Mouse (Mus musculus): ENCODE measurements at regions not wholly inside any gene's neighbourhood (a gene's known extent, or its start where the extent isn't known, plus 50 kb on each side); places are given as distances from the start of the nearest gene placed in this dataset.

- DNase-seq (ENCODE audit: low spot score): no peak
Measured at GRCm38 (mm10) chr7:136049587-136049930, 333.4 kb upstream of the Mki67 start.

GRCm38 (mm10) chr7:136050116-136050515 lies 334.0 kb upstream of the Mki67 start:
- DNase-seq (ENCODE audit: low spot score): no peak

- DNase-seq (ENCODE audit: low spot score): no peak
Measured at GRCm38 (mm10) chr7:136056876-136057484, 340.8 kb upstream of the Mki67 start.

DNA sequence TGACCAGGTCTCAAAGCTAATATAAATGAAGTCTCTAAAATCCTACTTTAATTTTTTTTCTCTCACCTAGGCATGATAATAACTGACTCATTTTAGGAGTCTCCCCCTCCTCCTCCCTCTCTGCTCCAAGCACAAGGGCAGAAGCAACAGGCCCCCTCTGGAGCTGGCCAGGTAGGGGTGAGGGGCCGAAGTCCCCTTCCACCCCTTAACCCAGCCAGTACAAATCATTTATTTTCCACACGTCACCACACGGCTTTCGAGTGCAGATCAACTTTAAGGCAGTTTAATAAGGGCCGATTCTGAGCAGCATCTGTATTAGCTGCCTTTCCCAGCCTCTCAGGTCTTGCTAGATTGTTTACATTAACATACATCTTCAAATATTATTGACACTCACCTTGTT lies 342.2 kb upstream of the Mki67 start:
- no peak for DNase-seq (ENCODE audit: low spot score)

GRCm38 (mm10) chr7:136058751-136059681 lies 342.9 kb upstream of the Mki67 start:
- no peak for DNase-seq (ENCODE audit: low spot score)

- DNase-seq (ENCODE audit: low spot score): no peak
Measured at GRCm38 (mm10) chr7:136059896-136060295, 343.7 kb upstream of the Mki67 start.

DNA sequence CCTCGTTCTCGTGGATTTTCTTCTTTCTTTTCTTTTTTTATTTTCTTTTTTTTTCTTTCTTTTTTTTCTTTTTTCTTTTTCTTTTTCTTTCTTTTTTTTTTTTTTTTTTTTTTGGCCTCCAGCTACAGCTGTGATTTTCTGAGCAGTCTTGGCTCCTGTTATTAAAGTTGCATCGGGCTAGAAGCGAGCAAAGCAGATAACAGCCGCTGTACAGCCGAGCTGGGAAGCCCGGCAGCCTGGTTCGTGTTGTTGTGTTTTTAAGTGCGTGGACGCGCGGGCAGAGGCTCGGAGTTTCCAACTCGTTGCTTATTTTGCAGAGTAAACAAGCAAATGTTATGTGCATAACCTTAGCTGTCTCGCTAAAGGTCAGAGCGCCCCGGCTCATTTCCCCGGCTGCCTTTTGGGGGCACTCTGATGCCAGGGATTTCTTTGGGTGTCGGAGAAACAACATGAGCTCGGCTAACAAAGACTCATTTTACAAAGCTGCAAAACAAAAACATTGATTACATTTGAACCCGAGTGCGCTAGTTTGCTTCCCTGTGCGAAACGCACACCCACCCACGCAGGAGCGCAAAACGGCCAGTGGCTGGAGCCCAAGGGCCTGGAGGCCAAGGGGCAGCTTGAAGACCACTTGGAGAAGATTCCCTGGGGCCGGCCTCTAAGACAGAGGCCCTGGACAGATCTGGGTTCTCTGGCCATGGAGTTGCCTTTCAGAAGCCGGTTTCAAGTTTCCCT lies 344.3 kb upstream of the Mki67 start:
- no peak for DNase-seq (ENCODE audit: low spot score)

- no peak for DNase-seq (ENCODE audit: low spot score)
Measured at GRCm38 (mm10) chr7:136062658-136063057, 346.5 kb upstream of the Mki67 start.

DNA sequence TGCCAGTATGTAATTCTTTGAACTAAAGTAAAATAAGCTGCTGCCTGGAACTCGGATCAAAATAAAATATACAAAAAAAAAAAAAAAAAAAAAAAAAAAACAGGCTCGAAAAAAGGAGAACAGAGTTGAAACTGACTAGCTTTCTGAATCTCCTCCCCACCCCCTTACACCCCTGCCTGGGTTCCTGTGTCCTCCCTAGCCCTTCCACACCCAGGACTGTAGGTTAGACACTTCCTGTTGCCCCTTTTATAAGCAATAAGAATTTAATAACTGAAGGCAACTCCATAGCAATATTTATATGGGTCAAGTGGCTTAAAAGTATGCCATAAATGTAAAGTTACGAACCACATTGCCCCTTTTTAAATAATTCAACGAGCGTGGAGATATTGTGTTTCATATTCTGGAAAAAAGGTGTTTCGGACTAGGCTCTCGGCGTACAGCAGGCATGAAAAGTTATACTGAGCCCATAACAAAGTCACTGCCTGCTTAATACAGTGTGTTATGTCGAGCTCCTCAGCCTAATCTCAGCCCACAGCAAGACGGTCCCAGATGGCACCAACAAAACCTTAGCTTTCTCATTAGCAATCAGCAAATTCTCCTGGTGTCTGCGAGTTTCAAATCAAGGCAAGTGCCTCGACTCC lies 349.0 kb upstream of the Mki67 start:
- no peak for DNase-seq (ENCODE audit: low spot score)

- no peak for DNase-seq (ENCODE audit: low spot score)
Measured at GRCm38 (mm10) chr7:136065679-136066055, 349.5 kb upstream of the Mki67 start.

DNA sequence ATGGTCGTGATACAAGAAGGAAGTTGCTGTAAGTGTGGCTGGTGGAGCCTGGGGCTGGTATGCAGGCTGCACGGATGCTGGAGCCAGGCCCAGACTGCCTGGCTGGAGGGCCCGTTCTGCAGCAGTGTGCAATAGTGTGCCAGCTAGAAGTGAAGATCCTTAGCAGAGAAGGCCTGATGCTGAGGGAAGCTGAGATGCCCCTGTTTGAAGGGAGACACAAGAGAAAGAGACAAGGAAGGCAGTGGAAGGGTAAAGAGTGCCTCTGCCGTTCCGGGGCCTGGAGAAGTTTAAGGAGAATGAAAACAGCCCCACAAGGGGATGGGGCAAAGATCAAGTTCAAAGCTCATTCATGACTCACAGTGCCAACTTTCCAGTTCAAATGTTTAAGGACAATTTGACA lies 354.7 kb upstream of the Mki67 start:
- no peak for DNase-seq (ENCODE audit: low spot score)

GRCm38 (mm10) chr7:136071331-136071730 lies 355.2 kb upstream of the Mki67 start:
- no peak for DNase-seq (ENCODE audit: low spot score)

GRCm38 (mm10) chr7:136073265-136073799 lies 357.2 kb upstream of the Mki67 start:
- DNase-seq (ENCODE audit: low spot score): no peak

DNA sequence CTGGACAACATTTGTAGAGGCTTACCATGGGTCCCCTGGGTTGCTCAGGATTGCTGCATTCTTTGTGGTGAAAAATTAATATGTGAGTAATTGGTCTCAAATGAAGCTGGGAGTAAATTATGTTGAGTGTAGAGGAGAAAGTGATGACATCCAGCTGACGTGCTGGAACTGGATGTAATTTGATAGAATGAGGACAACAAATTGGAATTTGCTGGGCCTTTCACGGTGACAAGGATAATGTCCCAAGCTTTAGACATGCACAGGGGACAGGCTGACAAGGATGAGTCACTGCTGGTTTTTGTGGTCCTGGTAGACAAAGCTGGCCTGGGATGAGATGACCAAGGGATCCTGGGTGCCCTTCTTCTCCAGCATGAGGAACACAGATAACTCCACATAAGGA lies 357.9 kb upstream of the Mki67 start:
- no peak for DNase-seq (ENCODE audit: low spot score)

DNA sequence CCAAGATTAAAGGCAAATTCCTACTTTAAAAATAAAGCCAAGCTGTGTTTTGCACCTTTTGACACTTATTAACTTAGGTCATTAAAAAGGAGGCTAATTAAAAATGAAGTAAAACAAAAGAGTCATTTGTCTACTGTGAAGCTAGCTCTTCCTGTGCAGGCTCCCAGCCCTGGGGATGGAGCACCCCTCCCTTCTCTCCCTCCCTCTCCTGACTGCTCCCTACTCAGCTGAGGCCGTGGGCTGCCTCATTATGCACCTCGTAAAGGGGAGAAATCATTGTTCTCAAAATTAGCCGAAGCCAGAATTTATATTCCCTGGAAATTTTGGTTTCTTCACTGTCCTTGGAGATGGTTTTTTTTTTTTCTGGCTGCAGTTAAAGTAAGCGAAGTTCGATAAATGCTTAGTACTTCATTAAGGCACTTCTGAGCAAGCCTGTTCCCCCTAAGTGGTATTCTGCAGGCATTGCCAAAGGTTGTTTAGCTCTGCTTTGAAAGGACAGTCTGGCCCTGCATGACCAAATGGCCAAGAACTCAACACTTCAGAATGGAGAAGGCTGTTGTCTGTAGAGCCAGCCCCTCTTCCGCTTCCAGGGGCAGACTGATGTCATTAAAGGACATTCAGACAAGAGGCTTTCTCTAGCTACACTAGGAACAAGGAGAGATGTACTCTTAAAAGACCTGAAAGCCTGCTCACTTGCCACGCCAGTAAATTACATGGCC lies 365.5 kb upstream of the Mki67 start:
- no peak for DNase-seq (ENCODE audit: low spot score)

DNA sequence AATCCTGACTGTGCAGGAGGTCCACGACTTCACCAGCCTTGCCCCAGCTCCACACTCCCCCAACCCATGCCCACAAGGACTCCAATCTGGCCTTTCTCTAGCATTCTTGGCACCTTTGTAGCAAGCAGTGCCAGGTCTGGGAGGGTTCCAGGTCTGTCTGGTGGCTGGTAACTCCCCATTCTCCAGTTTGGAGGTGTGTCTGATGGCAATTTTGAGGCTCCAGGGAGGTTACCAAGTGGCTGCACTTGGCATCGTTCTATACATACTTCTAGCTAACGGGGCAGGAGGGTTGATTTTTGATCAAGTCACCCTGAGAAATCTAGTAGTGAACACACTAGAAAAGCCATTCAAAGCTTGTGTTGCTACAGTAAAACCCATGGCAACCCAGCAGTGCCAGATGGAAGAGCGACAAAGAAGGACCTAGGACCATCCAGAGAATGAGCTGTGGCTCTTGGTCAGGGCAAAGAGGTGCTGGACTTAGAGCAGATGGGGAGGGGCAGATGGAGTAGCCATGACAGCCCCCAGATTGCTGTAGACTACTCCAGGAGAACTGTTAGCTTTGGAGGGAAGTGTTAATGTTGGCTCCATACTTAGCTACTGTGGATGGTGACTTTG lies 366.2 kb upstream of the Mki67 start:
- no peak for DNase-seq (ENCODE audit: low spot score)

DNA sequence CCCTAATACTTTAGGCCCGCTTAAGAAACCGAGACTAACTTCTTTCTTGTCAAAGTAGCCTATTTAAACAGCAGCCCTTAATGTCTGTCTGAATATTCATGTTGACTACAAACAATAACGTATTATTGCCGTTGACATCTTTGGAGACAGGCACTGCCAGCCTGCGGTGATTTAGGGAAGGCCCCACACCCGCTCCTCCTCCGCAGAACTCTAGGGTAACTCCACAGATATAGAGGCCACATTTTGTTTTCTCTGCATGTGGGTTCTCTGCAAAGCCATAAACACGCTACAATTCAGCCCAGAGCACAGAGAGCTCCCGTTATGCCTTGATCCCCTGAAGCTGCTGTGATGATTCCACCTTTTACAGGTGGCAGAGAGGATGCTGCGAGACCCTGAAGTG lies 366.8 kb upstream of the Mki67 start:
- DNase-seq (ENCODE audit: low spot score): no peak

DNA sequence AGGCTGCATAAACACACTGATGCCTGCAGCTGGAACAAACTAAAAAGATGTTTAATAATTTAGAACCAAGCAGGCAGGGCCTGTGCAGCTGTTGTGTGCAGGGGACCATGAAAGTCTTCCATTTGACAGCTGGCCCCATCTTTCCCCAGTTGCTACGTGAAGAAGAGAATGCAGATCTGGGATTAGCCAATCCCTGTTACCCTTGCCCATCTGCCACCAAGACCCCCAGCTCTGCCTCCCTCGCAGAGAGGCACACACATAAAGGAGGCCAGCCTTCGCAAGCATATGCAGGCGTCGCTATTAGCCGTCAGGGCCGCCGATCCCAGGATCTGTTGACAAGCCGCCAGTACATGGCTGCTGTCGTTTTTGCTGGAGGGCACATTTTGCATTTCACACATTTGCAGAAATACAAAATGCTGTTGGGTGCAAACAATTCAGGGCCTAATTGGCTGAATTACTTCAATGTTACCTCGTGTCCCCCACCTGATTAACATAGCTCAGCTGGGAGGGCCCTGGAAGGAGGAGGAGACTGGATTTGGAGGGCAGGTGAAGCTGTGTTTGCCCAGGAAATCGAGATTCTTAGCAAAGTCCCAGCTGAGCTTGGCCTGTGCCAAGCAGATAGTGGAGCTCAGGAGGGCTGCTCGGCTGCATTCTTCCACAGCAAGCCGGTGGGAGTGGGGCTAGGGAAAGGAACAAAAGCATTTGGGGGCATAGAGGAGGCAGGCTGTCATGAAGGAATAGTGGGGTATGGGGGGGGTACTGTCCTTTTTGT lies 367.6 kb upstream of the Mki67 start:
- no peak for DNase-seq (ENCODE audit: low spot score)

DNA sequence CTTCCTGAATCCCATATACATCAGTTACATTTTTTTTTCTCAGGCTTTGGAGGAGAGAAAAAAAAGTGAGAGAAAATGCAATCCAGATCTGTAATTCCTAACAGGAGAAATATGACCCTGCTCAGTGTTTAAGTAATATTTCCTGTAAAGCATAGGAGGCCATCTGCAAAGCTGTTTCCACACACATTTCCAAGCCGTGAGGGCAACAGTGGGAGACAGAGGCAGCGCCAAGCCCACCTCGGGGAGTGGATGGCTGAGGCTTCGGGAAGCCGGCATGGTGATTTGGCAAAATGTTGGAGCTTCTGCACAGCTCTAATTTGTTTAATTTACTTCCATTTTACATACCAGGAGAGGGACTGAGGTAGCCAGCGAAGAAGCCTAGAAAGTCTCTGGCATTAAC lies 372.6 kb upstream of the Mki67 start:
- DNase-seq (ENCODE audit: low spot score): no peak

- no peak for DNase-seq (ENCODE audit: low spot score)
Measured at GRCm38 (mm10) chr7:136094681-136095360, 378.7 kb upstream of the Mki67 start.
